Mouse (Mus musculus) T-cell, adult 2 months (primary cell): ENCODE data around the gene Irx5.
A peak's percentile ranks its signal among the peaks of the same experiment; 100 is the strongest.

Experiments
- DNase-seq: peaks from one replicate; pipeline ENCODE4 v3.0.0; 2022; ENCODE audit warnings: low spot score

Irx5 gene

DNA sequence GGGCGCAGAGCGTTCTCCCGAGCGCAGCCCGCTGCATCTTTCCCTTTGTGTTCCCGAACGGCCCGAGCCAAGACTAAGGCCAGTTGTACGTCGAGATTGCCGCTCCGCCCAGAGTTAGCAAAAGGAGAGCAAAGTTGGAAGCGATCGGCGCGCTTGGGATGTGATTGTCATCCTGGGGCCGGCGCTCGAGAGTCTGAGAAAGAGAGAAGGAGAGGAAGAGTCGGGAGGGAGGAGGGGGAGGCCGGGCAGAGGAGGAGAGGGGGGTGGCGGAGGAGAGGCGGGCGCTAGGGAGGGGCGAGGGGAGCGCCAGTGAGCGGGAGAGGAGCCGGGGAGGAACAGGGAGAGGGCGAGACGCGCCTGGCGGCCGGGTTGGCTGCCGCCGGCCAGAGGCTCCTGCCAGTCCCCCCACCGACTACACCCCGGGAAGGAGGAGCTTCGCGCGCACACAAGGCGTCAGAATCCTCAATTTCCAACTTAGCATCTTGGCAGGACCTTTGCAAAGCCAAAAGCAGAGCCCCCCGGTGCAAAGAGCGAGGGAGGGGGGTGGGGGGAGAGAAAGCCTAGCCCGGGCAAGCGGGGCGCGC lies at the start of gene Irx5:
Gene Irx5 (plus strand): TSS at position 228 of the 584 bp plus-strand sequence.
- no peak for DNase-seq

DNA sequence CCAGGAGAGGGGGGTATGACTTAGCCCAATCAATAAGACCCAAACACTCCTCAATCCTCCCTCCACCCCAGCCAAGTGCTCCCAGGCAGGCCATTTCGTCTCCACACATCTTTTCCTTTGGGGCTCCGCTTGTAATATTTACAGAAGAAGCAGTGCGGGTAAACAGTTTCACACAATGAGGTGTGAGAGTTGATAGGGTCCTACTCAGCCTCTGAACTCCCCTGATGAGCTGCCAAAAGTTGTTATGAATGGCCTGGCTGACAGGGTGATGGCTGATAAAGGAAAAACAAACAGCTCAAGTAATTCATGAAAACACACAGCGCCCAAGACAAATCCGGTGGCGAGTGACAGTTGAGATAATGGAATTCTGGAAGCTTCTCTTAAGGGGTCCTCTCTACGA lies 45.2 kb upstream of the Irx5 start:
- no peak for DNase-seq

DNA sequence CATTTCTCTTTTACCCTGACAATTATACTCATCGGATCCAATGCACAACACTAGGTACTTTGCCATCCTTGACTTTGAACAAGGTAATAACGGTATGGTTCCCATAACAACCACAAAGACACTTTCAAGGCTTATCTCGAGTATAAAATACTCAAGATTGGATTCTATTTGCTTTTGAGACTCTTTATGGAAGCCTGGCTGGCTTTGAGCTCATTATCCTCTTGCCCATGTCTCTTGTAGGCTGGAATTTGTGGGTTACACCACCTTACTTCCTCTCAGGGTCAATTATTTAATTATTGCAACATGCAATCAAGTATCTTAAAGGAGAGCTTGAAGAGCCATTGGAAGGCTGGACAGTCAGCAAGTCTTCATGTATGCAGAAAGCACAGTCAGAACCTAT lies 43.7 kb upstream of the Irx5 start:
- DNase-seq = no peak

DNA sequence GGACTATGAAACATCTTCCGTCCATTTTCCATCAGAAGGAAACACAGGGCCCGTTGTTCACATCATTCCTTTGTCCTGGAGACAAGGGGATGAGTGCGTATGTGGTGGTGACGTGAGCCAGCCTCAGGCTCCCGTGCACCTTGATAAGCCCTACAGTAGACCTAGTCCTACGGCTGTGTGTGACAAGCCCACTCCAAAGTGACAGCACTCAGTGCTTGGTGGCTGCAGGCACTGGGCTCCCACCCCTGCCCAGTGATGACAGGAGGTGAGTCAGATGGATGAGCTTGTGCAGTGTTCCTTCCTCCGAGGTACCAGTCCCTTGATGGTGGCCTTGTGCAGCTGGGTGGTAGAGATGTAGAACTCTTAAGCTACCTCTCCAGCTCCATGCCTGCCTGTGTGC lies 33.7 kb upstream of the Irx5 start:
- no peak for DNase-seq

DNA sequence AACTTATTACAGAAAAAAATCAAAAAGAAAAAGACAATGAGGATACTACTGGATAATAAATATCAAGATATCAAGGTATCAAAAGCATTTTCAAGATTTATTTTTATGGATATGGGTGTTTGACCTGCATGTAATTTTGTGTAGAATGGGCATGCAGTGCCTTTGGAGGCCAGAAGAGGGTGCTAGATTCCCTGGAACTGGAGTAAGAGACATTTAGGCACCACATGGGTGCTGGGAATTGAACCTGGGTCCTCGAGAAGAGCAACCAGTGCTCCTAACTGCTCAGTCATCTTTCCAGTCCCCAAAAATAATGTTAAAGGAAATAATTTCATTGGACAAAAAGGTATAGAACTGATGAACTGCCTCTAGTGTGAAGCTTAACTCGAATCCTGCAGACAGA lies 30.2 kb upstream of the Irx5 start:
- DNase-seq = no peak

DNA sequence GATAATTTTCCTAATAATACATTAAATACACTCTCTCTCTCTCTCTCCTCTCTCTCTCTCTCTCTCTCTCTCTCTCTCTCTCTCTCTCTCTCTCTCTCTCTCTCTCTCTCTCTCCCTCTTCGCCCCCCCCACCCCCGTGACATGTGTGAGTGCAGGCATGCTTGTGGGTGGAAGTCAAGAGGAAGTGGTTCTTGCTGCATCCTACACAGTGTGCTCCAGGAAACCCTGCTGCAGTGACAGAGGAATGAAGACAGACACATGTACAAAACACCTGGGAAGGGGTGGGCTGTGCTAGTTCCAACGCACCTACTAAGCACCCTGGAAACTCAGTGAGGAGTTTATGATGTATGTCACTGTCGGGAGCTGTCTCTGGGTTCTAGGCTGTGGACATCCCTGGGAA lies 28.2 kb upstream of the Irx5 start:
- peak; percentile 18 for DNase-seq

DNA sequence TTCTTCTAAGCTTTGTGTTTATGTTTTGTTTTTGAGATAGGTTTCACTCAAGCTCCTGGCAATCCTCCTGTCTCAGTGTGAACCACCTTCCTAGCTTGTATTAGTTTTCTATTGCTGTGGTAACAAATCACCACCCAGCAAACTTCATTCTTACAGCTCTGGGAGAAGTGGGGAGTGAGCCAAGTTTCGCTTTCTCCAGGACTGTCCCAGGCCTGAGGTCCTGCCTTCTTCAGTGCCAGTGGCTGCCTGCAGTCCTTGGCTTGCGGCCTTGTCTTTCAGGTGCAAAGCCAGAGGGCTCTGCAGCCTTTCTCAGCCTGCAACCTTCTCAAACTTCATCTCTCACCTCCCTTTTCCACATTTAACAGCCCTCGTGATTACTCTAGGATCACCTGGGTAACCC lies 25.6 kb upstream of the Irx5 start:
- no peak for DNase-seq

DNA sequence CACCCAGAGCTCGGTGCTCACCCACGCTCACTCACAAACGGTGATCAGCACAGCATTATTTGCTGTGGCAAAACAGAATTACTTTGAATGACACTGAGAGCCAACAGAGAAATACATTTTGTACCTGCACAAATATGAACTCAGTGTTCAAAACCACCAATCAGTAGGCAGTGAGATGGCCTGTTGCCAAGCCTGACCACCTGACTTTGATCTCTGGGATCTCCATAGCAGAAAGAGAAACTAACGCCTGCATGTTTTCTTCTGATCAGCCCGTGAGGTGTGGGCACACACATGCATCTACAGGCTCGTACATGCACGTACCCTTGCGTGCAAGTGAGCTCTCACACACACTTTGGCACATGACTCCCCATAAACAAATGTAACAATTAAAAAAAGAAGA lies 24.0 kb upstream of the Irx5 start:
- DNase-seq = peak; percentile 42

DNA sequence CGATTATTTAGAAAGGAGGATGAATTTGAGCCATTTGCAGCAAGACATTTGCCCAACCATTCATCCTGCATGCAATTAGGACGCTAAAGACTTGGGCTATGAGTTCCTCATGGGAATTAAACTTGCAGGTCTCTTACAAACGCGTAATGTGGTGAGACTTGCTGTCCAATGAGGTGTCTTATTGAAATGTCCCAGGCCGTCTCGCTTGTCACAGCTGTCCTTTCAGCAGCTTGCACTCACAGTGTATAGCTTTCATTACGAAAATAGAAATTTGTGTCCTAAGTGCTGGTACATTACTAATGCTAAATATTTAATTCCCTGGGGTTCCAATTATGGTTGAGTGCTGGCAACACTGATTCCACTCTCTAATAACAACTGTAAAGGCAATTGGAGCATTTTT lies 22.3 kb upstream of the Irx5 start:
- DNase-seq = no peak

DNA sequence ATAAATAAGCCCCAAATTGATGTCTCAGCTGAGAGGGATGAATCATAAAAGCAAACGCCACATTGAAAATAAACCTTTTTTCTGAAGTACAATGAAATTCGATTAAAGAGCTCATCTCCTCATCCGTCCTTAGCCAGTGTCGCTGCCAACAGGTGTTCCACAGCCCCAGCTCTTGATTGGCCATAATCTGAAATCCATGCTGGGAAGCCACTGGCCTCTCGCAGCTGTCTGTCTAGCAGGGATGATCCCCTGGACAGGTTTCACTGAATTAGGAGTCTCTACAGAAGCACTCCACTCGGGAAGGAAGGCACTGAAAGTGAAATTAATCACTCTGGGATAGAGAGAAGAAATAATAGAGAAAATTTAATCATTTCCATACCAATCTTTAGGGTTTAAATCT lies 21.4 kb upstream of the Irx5 start:
- no peak for DNase-seq

DNA sequence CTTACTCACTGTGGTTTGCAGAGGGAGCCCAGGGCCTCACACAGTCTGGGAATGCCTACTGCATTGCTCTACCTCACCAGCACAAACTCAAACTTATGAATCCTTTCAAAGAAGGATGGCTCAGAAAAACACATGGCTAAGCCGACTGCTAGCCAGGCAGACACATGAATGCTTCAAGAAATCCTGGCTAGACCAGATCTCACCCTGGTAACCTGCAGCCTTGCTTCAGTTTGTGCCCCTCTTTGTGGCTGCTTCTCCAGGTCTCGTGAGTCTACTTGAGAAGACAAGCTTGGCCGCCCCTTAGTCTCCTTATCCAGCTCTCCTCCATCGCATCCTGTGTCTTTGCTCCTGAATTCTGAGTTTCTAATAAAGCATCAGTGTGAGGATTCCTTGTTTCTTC lies 13.9 kb upstream of the Irx5 start:
- DNase-seq = no peak

DNA sequence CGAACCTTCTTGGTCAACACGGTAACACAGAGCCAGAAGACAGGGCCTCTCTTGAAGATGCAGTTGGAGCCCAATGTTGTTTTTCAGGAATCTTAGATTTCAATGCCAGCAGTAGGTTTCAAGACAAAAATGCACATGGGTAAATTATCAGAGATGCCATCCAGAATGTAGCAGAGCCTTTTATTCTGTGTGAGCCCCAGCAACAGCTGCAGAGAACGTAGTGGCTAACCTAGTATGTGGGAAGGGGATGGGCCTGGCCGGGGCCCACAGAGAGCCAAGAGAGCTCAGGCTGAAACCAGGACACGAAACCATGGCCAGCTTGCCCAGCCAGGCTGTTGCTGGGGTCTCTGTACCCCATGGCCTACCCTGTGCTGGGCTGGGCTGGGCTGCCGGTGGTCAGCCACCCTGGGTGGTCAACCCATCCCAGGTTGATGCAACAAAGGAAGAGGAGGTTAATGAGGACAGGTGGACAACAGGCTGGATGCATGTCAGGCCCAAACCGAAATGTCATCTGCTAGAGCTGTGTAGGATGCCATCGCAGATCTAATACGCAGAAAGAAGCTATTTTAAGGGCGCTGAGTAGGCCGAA lies 7.4 kb upstream of the Irx5 start:
- no peak for DNase-seq

DNA sequence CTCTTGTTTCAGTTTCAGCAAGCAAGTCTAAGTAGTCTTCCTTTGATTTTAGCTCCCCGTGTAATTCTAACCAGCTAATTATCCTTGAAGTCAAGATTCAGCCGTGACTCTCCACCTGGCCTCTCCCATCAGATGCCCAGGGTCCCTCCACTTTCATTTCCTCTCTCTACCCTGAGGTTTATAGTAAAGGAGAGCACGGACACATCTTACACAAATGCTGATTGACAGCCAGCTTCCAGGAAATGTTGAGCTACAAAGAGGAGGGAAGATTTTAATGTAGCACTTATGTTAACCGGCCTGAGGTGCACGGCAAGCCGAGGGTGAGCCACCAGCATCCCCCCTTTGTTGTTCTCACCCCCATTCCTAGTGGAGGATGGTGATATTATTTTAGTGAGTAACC lies 4.0 kb upstream of the Irx5 start:
- DNase-seq = no peak

DNA sequence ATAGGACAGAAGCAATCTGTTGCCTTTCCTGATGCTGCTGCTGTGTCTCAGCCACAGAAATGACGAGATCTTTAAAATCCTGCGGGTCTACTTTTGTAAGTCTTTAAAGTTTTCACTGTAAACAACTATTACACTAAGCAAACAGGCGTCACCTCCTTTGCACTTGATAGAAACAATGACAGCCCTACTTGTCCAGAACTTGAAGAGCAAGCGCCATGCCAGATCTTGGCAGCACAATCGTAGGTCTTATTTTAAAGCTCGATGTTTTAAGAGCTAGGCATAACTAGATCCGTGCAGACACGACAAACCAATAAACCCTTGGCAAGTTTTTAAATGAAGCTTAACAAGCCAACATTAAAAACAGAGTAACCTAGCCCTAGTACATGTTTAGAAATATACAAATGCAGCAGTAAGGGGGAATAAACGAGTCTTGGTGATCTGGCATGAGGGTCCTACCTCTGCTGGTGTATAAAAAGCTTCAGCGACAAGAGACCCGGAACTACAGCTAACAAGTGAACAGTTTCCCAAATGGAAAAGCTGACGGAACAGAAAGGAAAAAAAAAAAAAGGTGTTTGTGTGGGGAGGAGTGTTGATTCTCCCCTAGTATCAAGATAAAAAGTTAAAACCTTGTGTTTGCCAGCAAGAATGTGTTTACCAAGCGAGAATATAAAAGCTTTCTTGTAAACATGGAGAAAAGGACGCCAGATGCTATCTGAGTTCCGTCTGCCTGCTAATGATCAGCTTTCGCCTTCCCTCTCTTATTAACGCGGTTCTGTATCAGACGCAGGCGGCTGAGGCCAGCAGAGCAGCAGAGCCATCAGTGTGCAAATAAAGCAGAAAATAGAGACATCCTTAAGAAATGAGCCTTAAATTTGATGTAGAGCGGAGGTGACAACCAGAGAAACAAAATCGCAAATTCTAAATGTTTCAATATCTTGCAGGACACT lies 2.6 kb upstream of the Irx5 start:
- DNase-seq = no peak

DNA sequence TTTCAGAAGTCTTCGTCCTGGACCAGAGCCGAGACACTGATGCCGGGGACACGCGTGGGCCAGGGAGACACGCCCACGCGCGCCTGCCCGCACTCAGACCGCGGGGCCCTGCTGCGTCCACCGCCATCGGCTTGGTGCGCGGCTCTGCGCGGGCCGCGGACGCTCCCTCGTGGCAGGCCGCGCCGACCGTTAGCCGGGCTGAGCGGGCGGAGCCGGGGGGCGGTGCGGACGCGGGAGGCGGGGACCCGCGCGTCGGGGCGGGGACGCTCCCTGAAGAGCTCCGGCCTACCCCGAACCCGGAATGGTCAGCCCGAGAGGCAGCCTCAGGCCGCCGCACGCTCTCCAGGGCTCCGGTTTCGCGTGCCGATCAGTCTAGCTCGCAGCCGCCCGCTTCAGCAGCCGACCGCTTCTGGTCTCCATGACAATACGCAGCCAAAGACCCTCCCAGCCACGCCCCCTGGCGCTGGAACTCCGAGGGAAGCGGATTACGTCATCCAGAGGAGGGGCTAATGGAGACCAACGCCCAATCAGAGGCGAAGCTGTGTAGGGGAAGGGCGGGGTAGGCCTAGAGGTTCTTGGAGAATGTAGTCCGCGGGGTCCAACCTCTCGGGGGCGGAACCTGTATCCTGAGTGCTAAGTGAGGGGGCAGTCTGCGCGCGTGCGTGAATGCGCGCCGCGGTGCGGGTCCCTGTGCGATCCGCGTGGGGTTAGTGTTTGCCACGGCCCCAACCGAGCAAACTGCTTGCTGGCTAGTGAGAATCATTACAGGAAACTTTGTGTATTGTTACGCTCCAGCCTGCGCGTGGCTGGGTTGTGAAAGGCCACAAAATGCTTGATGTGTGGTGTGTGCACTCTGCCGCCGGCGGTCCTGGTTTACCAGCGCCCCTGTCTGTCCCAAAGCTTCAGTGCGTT lies 1.5 kb upstream of the Irx5 start:
- DNase-seq = peak; percentile 92

DNA sequence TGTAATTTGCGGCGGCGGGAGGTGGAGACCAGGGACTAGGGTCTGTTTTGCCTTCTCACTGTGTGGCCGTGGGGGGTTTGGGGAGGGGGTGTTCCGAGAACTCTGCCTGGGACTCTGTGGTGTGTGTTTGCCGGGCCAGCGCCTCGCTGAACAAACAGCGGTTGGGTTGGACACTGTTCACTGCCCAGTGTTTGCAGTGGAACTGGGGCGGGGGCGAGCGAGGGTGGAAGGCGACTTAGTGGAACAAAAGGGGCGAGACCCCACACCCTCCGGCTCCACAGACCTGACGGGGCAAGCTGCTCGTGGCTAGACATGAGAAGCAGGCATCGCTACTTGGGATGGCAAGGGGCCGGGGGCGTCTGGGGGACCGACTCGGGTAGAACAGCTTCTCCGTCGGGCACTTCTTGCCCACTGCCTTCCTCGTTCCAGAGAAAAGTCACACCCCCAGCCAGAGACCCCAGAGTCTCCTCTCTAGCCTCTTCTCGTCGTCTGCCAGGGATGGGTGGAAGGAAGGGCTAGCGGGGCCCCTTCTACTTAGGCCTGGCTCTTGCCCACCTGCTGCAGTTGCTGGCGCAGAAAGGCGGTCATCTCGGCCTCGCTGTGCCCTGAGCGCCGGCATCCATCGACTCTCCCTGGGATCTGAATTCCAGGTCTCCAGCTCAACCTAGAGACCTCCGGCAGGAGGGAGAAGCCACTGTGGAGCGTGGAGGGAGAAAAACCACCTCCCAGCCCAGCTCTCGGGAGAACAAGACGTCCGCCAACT lies 631 bp upstream of the Irx5 start:
- no peak for DNase-seq

DNA sequence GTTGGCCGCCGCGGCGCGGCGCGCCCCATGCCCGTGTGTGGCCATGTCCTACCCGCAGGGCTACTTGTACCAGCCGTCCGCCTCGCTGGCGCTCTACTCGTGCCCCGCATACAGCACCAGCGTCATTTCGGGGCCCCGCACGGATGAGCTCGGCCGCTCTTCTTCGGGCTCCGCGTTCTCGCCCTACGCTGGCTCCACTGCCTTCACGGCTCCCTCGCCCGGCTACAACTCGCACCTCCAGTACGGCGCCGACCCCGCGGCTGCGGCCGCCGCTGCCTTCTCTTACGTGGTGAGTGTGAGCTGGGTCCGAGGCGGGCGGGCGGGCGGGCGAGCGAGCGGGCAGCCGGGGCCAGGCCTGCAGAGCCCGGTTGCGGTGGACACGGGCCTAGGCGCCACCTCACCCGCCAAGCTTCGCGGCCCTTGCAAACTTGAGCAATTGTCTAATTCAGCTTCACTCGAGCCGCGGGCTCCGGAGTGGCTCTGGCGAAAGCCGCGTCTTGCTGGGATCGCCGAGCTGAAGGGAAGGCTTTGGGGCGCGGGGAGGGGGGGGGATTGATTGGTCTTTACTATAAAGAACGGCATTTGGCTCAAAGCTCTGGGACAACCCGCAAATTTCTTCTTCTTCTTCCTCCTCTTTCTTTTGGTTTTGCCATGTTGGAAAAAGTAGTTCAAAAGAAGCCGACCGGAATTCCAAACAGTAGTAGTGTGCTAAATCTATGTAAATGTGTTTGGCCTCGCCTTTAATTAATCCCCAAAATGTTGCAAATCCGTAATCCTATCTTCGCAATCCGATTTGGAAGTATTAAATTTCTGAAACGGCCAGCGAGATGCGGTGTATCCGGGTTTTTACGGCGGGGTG lies 945 bp downstream of the Irx5 start:
- DNase-seq = no peak

DNA sequence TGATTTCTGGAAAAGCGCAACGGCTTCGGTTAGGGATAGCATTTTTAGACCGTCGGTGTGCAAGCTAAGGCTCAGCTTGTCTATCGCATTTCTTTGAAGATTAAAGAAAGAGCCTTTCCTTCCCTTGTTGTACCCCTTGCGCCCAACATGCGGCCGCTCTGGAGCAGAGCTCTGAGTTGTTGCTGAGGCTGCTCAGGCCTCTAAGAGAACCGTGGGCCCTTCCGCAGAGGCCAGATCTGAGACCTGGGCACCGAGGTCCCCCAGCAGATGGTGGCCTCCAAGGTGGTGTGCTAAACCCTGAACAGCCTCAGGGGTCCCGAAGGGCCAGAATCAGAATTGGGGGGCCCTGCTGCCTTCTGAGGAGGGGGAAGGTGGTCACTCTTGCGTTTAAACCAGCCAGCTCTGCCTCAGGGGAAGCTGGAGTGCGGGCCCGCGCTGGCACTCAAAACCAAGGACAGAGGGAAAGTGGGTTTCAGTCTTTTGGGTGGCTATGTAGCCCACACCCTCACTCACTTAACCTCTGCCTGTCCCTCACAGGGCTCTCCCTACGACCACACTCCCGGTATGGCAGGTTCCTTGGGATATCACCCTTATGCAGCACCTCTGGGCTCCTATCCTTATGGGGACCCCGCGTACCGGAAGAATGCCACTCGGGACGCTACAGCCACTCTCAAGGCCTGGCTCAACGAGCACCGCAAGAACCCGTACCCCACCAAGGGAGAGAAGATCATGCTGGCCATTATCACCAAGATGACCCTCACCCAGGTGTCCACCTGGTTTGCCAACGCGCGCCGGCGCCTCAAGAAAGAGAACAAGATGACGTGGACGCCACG lies 1.8 kb downstream of the Irx5 start:
- DNase-seq = no peak

DNA sequence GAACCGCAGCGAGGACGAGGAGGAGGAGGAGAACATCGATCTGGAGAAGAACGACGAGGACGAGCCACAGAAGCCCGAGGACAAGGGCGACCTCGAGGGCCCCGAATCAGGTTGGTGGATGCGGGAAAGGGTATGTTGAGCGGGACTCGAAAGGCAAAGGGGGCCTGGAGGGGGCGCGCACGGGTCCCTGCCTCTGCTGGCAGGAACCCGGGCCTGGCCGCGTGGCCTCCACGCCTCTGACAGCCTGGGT lies 2.3 kb downstream of the Irx5 start:
- DNase-seq = no peak
